Mouse (Mus musculus) liver, embryonic 16.5 days (tissue): ENCODE results near the gene Plod2. TPM values are rescaled to one million over a fixed set of nuclear protein-coding genes. Genes with fewer than 3 reads are reported as not detected.

Experiments used
- ATAC-seq: fragments of 200-750 bp; cut with Nextera tagmentation; 2 replicates; pipeline ENCODE4 v1.8.0; 2017; ENCODE audit warnings: low read depth, mild to moderate bottlenecking, moderate number of reproducible peaks, moderate library complexity
- H3K27ac ChIP-seq: fragments of 300-500 bp; sonication (generic); 2 replicates; pipeline ENCODE4 v1.5.1; 2014; ENCODE audit warnings: mild to moderate bottlenecking, low read length
- H3K27me3 ChIP-seq: fragments of 300-500 bp; sonication (generic); 2 replicates; pipeline ENCODE4 v1.6.1; 2014; ENCODE audit warnings: low read depth, low read length, mixed read lengths; ENCODE audit not compliant: control insufficient read depth, insufficient read depth
- H3K36me3 ChIP-seq: fragments of 300-500 bp; sonication (generic); 2 replicates; pipeline ENCODE4 v1.6.1; 2014; ENCODE audit warnings: mild to moderate bottlenecking; ENCODE audit not compliant: control insufficient read depth, insufficient read depth
- H3K4me1 ChIP-seq: fragments of 300-500 bp; sonication (generic); 2 replicates; pipeline ENCODE4 v1.6.1; 2014; ENCODE audit warnings: low read depth, low read length, mixed read lengths; ENCODE audit not compliant: control insufficient read depth
- H3K4me2 ChIP-seq: fragments of 300-500 bp; sonication (generic); 2 replicates; pipeline ENCODE4 v1.6.1; 2014; ENCODE audit warnings: low read depth, low read length, mixed read lengths
- H3K4me3 ChIP-seq: fragments of 300-500 bp; sonication (generic); 2 replicates; pipeline ENCODE4 v1.5.1; 2014; ENCODE audit warnings: low read depth, mild to moderate bottlenecking, low read length
- H3K9ac ChIP-seq: fragments of 300-500 bp; sonication (generic); 2 replicates; pipeline ENCODE4 v1.6.1; 2014; ENCODE audit warnings: low read depth, low read length
- H3K9me3 ChIP-seq: fragments of 300-500 bp; sonication (generic); replicated peaks from 2 replicates; pipeline ENCODE4 v1.6.1; 2016; ENCODE audit warnings: low read length; ENCODE audit not compliant: control insufficient read depth
- WGBS: fragments of 180-500 bp; shearing (Covaris S2); extraction: QIAGEN DNeasy Blood & Tissue Kit; methylation state at CpG from one replicate; pipeline ENCODE4 v1.1.7; 2014; ENCODE audit not compliant: insufficient replicate concordance; 5-methylcytosine and 5-hydroxymethylcytosine counted together
- polyA plus RNA-seq: library from polyadenylated mRNA; unstranded; fragments of >200 nt; fragmentation: Nextera tagmentation; extraction: Ambion mirVana; gene quantifications from 2 replicates; pipeline ENCODE4 v1.2.1, GENCODE M21; 2015

The Plod2 gene
- polyA plus RNA-seq, 1 experiment from 2014 or later = 3.0 TPM

DNA sequence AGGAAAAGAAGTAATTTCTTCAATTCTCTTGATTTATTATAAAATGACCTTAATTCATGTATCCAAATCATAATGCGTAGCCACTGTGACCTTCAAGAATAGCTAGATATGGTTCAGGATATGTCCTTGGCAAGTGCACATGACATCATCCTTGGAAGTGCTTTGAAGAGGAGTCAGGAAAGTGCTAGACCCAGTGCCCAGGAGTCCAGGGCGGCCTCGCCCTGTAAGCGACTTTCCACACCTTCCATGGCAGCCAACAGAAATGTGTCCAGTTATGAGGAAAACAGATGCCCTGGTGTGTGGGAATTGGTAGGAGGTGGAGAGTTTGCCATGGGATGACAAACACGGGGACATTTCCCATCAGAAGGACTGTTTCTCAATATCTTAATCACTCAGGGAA is 47.0 kb downstream of the Plod2 start:
- 73% methylated on average over 5 of the region's 5 CpGs for WGBS

DNA sequence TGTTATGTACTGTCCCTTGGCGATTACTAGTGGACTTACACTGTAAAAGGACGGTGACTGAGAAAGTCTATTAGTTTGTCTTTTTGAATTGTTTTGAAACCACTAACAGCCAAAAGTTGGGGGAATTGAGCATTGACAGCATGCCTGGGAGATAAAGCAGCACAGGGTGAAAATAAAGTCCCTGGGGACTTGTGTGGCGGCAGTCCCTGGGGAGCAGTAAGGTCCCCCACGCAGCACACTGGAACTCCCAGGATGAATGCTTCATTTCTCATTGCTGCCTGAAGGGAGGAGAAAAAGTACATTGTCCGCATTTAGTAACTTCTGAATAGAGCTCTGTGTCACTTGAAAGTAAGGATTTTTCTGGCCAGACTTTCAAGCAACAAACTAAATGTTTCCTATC is 49.5 kb downstream of the Plod2 start:
- Histone ChIP-seq H3K4me3 (no peak overlapping the region), H3K4me1 (no peaks in the 10 kb centered on the region), H3K4me2 (no peak overlapping the region), H3K9ac (no peak overlapping the region), H3K27ac (no peak overlapping the region), H3K9me3 (no peaks in the 10 kb centered on the region), H3K27me3 (no peaks in the 10 kb centered on the region), H3K36me3 (no peaks in the 10 kb centered on the region)
- no peak for ATAC-seq
- 74% methylated on average over 5 of the region's 5 CpGs for WGBS

More for the DNA sequence above, 47.0 kb downstream of the Plod2 start:
- no peaks in the 10 kb centered on the region for H3K4me1 ChIP-seq
- no peak for ATAC-seq
- H3K27me3 ChIP-seq = no peaks in the 10 kb centered on the region
- H3K36me3 ChIP-seq = no peaks in the 10 kb centered on the region
- H3K4me2 ChIP-seq = no peak overlapping the region
- no peak overlapping the region for H3K4me3 ChIP-seq
- no peak overlapping the region for H3K9ac ChIP-seq
- no peaks in the 10 kb centered on the region for H3K9me3 ChIP-seq
- no peak overlapping the region for H3K27ac ChIP-seq

- 76% methylated on average over 8 of the region's 8 CpGs for WGBS
- Histone ChIP-seq H3K27me3 (no peaks in the 10 kb centered on the region), H3K4me1 (no peaks in the 10 kb centered on the region), H3K9ac (no peak overlapping the region), H3K27ac (no peak overlapping the region), H3K4me3 (no peak overlapping the region), H3K4me2 (no peak overlapping the region), H3K9me3 (no peaks in the 10 kb centered on the region), H3K36me3 (no peaks in the 10 kb centered on the region)
- no peak for ATAC-seq
These were observed 50.7 kb downstream of the Plod2 start for GRCm38 (mm10) chr9:92592757-92593156.

DNA sequence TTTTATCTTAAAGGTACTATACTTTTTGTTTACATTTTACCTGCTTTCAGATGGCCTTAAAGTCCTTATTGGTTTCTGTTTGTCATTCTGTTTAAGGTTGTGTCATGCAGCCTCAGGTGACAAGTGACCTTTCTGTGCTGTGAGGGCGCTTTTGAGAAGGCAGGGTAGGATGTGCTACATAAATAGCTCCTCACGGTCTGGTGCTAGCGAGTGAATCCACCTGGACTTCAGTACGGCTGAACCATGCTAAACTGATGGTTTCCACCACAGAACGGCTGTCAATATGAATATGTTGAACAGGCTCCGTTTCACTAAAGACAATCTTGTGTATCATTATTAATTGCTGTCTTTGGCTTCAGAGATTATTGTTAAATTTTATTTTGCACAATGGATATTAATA is 52.5 kb downstream of the Plod2 start:
- Histone ChIP-seq H3K4me1 (no peaks in the 10 kb centered on the region), H3K27me3 (no peaks in the 10 kb centered on the region), H3K9me3 (no peaks in the 10 kb centered on the region), H3K4me3 (no peak overlapping the region), H3K27ac (no peak overlapping the region), H3K9ac (no peak overlapping the region), H3K4me2 (no peak overlapping the region), H3K36me3 (no peaks in the 10 kb centered on the region)
- no peak for ATAC-seq
- WGBS = 57% methylated on average over 6 of the region's 6 CpGs

DNA sequence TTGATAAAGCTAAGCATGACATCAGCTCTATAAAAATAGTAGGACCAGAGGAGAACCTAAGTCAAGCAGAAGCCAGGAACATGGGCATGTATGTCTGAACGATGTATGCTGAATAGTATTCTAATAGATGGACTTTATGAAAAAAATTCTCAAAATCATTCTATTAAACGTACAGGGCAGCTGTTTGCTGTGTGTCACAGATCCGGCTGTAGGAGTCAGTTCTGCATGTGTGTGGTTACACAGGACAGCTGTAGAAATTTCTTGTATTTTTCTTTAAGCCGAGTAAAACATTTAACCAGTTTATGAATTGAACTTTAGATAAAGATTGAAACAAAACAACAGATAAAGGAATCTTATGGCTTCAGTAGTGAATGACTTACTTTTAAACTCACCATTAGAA is 53.3 kb downstream of the Plod2 start:
- Histone ChIP-seq H3K4me2 (no peak overlapping the region), H3K4me3 (no peak overlapping the region), H3K36me3 (no peaks in the 10 kb centered on the region), H3K9me3 (no peaks in the 10 kb centered on the region), H3K27me3 (no peaks in the 10 kb centered on the region), H3K4me1 (no peaks in the 10 kb centered on the region), H3K27ac (no peak overlapping the region), H3K9ac (no peak overlapping the region)
- ATAC-seq = no peak
- 66% methylated on average over 4 of the region's 4 CpGs for WGBS

- Histone ChIP-seq H3K4me1 (no peaks in the 10 kb centered on the region), H3K4me2 (no peak overlapping the region), H3K9me3 (no peaks in the 10 kb centered on the region), H3K27me3 (no peaks in the 10 kb centered on the region), H3K4me3 (no peak overlapping the region), H3K36me3 (no peaks in the 10 kb centered on the region), H3K27ac (no peak overlapping the region), H3K9ac (no peak overlapping the region)
- 68% methylated on average over 9 of the region's 9 CpGs for WGBS
- no peak for ATAC-seq
These were observed 55.0 kb downstream of the Plod2 start for GRCm38 (mm10) chr9:92596916-92597547.

DNA sequence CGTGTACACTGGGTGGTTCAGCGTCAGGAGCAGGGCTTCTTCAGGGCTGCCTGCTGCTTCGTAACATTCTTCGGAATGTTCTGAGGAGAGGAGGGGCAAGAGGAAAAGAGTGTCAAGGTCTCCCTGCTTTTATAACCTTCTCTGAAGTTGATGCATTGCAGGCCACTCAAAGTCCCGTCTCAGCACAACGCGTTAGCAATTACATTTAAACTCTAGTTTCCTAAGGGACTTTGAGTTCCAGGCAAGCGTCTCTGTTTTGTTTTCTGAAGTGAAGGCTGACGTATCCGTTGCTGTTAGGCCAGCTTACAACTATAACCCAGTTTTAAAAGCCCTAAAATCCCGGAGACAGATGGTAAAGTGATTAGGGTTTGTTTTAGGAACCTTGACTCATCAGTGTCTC is 55.8 kb downstream of the Plod2 start:
- Histone ChIP-seq H3K4me1 (no peaks in the 10 kb centered on the region), H3K27me3 (no peaks in the 10 kb centered on the region), H3K4me2 (no peak overlapping the region), H3K27ac (no peak overlapping the region), H3K36me3 (no peaks in the 10 kb centered on the region), H3K9ac (no peak overlapping the region), H3K9me3 (no peaks in the 10 kb centered on the region), H3K4me3 (no peak overlapping the region)
- ATAC-seq = no peak
- WGBS = 60% methylated on average over 11 of the region's 11 CpGs

DNA sequence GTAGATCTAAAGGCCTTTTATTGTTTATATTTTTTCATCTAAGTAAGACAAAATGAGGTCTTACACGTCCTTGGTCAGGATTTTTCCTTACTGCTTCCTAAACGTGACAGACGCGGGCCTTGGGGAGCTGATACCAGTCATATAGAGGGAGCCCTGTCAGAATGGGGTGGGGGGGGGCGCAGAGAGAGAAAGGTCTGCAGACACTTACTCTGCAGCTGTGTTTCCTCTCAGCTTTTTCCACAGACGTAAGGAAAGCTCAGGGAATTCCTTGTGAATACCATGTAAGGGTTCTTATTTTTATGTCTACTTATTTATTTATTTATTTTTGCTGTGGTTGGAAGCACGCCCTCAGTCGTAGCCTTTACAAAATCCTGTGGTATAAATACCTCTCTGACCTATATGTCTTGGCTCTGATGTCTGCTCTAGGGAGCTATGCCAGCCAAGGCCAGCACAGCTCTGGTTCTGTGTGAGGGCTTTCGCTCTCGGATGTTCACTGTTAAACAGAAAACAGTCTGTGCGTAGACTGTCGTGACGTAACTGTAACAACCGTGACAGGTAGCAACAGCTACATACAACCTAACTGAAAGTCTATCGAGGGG is 58.0 kb downstream of the Plod2 start:
- Histone ChIP-seq H3K27ac (no peak overlapping the region), H3K9ac (no peak overlapping the region), H3K4me3 (no peak overlapping the region), H3K4me2 (no peak overlapping the region), H3K9me3 (no peaks in the 10 kb centered on the region), H3K27me3 (no peaks in the 10 kb centered on the region), H3K36me3 (no peaks in the 10 kb centered on the region), H3K4me1 (no peaks in the 10 kb centered on the region)
- 78% methylated on average over 15 of the region's 15 CpGs for WGBS
- ATAC-seq = no peak

DNA sequence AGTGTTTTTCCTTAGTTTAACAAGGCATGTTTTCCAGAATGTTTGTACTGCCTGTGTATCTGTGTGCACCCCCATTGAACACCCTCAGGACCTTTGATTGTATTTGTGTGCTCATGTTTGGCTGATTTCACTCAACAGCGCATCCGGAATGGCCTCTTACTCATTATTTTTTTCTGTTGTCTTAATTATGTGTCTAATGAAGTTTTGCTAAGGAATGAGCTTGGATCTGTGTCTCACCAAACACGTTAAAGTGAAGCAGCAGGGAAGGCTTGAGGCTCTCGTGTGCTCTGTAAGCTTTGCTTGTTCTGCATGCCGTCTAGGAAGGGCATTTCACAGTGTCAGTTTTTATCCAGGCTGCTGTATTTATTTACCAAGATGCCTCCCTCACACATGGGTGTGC is 59.5 kb downstream of the Plod2 start:
- Histone ChIP-seq H3K4me2 (no peak overlapping the region), H3K27ac (no peak overlapping the region), H3K9me3 (no peaks in the 10 kb centered on the region), H3K36me3 (no peaks in the 10 kb centered on the region), H3K27me3 (no peaks in the 10 kb centered on the region), H3K9ac (no peak overlapping the region), H3K4me1 (no peaks in the 10 kb centered on the region), H3K4me3 (no peak overlapping the region)
- WGBS = 67% methylated on average over 5 of the region's 5 CpGs
- ATAC-seq = no peak
